Mouse (Mus musculus): Measurements from ENCODE around the gene Actr3.

GRCm38 (mm10) chr1:125430737-125431136 lies 4.8 kb downstream of the Actr3 start:
- TF ChIP-seq POLR2A (IDR thresholded peaks at IDR 0.05; ENCODE audit: insufficient read depth, low read depth, low read length) (no peak), CTCF (IDR thresholded peaks at IDR 0.05; ENCODE audit: insufficient read depth, low read depth, low read length) (no peak)
